Mouse (Mus musculus) intestine, embryonic 16.5 days (tissue): Measurements from ENCODE around the gene Cmtm2b. TPM values are rescaled to one million over a fixed set of nuclear protein-coding genes. Genes with fewer than 3 reads are reported as not detected.

Experiments used
- ATAC-seq: fragments of 200-750 bp; cut with Nextera tagmentation; 2 replicates; pipeline ENCODE4 v1.8.0; 2017; ENCODE audit warnings: moderate TSS enrichment, moderate library complexity
- H3K27ac ChIP-seq: fragments of 300-500 bp; sonication (generic); 2 replicates; pipeline ENCODE4 v1.5.1; 2014; ENCODE audit warnings: mild to moderate bottlenecking, low read length
- H3K27me3 ChIP-seq: fragments of 300-500 bp; sonication (generic); replicated peaks from 2 replicates; pipeline ENCODE4 v1.6.1; 2014; ENCODE audit warnings: low read length, control low read depth, mixed read lengths; ENCODE audit not compliant: control insufficient read depth, insufficient read depth
- H3K36me3 ChIP-seq: fragments of 300-500 bp; sonication (generic); 2 replicates; pipeline ENCODE4 v1.6.1; 2014; ENCODE audit warnings: low read length, control low read depth; ENCODE audit not compliant: control insufficient read depth, insufficient read depth
- H3K4me1 ChIP-seq: fragments of 300-500 bp; sonication (generic); 2 replicates; pipeline ENCODE4 v1.6.1; 2014; ENCODE audit warnings: low read length, control low read depth, mixed read lengths; ENCODE audit not compliant: control insufficient read depth, insufficient read depth
- H3K4me2 ChIP-seq: fragments of 300-500 bp; sonication (generic); 2 replicates; pipeline ENCODE4 v1.6.1; 2014; ENCODE audit warnings: low read depth, low read length, control low read depth
- H3K4me3 ChIP-seq: fragments of 300-500 bp; sonication (generic); 2 replicates; pipeline ENCODE4 v1.5.1; 2014; ENCODE audit warnings: mild to moderate bottlenecking, low read length
- H3K9ac ChIP-seq: fragments of 300-500 bp; sonication (generic); 2 replicates; pipeline ENCODE4 v1.6.1; 2014; ENCODE audit warnings: low read depth, low read length
- H3K9me3 ChIP-seq: fragments of 300-500 bp; sonication (generic); 2 replicates; pipeline ENCODE4 v1.6.1; 2016; ENCODE audit warnings: low read length, control low read depth; ENCODE audit not compliant: control insufficient read depth
- whole genome bisulfite sequencing: fragments of 180-500 bp; shearing (Covaris S2); extraction: QIAGEN DNeasy Blood & Tissue Kit; methylation state at CpG from one replicate; pipeline ENCODE4 v1.1.7; 2014; 5-methylcytosine and 5-hydroxymethylcytosine counted together
- polyA plus RNA-seq: library from polyadenylated mRNA; unstranded; fragments of >200 nt; fragmentation: Nextera tagmentation; extraction: Ambion mirVana; gene quantifications from 2 replicates; pipeline ENCODE4 v1.2.1, GENCODE M21; 2015

Cmtm2b gene
- polyA plus RNA-seq, 1 experiment from 2014 or later: not detected

DNA sequence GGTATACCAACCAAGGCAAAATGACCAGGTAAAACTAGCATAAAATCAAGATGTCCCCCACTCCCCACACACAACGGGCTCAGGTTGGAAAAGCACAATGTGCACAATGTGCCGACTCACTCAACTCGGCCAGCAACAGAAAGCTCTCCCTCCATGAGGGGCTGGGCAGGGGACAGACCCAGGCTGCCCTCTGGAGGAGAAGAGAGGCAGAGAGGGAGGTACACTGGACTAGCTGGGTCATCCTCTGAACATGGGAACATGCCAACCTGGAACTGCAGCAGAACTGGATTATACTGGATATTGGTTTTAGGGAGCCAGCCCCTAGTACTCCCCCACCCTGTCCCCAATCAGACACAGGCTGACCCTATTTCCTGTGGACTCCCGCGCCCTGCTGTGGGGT is 31.2 kb downstream of the Cmtm2b start:
- H3K4me3 ChIP-seq: no peak overlapping the region
- no peaks in the 10 kb centered on the region for H3K9me3 ChIP-seq
- no peak overlapping the region for H3K27ac ChIP-seq
- WGBS: 68% methylated on average over 5 of the region's 5 CpGs
- H3K4me1 ChIP-seq: no peaks in the 10 kb centered on the region
- no peak overlapping the region for H3K4me2 ChIP-seq
- no peaks in the 10 kb centered on the region for H3K27me3 ChIP-seq
- no peaks in the 10 kb centered on the region; the same call in 1 of the 2 replicates for H3K36me3 ChIP-seq
- ATAC-seq: no peak
- no peak overlapping the region for H3K9ac ChIP-seq

DNA sequence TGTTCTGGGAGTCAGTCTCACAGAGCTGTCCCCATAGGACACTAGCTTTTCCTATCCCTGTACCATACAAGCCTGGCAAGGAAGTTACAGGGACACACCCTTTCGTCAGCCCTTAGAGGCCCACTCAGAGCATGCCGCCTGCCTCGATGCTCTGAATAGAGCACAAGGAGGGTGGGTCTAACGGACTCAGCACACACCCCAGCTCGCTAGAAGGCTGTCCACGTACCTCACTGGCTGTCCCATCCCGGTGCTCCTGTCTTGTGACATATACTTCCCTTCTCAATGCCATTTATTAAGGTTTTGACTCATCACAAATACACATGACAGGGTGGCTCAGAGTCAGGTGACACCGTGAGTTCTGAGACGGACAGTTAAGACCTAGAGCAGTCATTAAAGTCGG is 32.5 kb downstream of the Cmtm2b start:
- no peak overlapping the region for H3K9ac ChIP-seq
- H3K27ac ChIP-seq: no peak overlapping the region
- no peaks in the 10 kb centered on the region for H3K4me1 ChIP-seq
- no peak overlapping the region for H3K4me3 ChIP-seq
- H3K9me3 ChIP-seq: no peaks in the 10 kb centered on the region
- peak; percentile 63 for ATAC-seq
- H3K4me2 ChIP-seq: no peak overlapping the region
- 83% methylated on average over 10 of the region's 10 CpGs for WGBS
- no peaks in the 10 kb centered on the region; the same call in 1 of the 2 replicates for H3K36me3 ChIP-seq
- H3K27me3 ChIP-seq: no peaks in the 10 kb centered on the region

DNA sequence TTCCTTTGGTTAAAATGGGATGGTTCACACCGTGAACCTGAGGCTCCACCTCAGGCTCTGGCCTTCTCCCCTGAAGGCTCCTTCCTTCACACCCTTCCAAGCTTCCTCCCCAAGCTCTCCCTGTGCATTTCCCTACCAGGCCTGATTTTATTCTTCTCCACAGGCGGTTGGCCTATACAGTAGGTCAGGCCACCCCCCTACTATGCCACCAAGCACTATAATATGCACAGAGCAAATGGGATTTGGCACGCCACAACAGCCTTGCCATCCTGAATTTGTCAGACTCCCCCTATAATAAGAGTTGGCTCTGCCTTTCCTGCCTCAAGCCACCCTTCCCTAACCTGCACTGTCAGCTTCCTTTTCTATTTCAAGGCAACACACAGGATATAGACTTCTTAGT is 36.6 kb downstream of the Cmtm2b start:
- no peaks in the 10 kb centered on the region; the same call in 1 of the 2 replicates for H3K36me3 ChIP-seq
- H3K4me2 ChIP-seq: no peak overlapping the region
- no peak overlapping the region for H3K27ac ChIP-seq
- no peaks in the 10 kb centered on the region for H3K9me3 ChIP-seq
- H3K27me3 ChIP-seq: no peaks in the 10 kb centered on the region
- H3K9ac ChIP-seq: no peak overlapping the region
- ATAC-seq: no peak
- no peak overlapping the region for H3K4me3 ChIP-seq
- H3K4me1 ChIP-seq: peaks cover 8% of the 10 kb centered on the region; the same call in 1 of the 2 replicates
- WGBS: 79% methylated on average over 3 of the region's 3 CpGs

DNA sequence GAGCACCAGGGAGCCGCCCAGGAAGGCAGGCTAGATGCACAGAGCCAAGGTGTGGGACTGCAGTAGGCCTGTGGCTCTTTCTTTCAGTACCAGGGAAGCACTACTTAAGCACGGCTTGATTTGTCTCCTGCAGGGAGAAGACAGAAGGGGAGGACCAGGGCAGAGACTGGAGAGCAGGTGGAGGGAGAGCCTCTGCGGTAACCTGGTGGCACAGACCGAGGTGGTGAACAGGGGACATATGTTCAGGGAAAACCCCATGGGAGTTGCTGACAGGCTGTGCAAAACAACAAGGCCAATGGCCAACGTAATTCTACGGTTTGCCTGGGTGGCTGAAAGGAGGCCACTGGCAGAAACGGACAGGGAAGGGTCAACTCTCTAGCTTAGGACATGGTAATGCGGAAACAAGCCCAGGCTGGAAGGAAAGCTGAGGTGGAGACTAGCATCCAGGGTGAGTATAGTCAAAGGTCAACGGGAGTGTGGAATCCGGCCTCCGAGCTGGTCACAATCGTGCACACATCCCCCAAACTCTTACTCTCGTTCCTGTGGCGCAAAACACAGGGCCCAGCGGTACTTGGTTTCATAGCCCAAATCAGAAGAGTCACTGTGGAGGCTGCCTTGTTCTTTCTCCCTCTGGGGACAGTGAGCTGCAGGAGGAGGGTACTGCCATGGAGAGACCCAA is 37.9 kb downstream of the Cmtm2b start:
- Histone ChIP-seq H3K9me3 (no peaks in the 10 kb centered on the region), H3K36me3 (no peaks in the 10 kb centered on the region; the same call in 1 of the 2 replicates), H3K27me3 (no peaks in the 10 kb centered on the region), H3K4me2 (no peak overlapping the region), H3K27ac (no peak overlapping the region), H3K4me3 (no peak overlapping the region), H3K4me1 (peaks cover 9% of the 10 kb centered on the region), H3K9ac (no peak overlapping the region)
- peak; percentile 32; the same call in 1 of the 2 replicates for ATAC-seq
- 78% methylated on average over 15 of the region's 15 CpGs for WGBS

DNA sequence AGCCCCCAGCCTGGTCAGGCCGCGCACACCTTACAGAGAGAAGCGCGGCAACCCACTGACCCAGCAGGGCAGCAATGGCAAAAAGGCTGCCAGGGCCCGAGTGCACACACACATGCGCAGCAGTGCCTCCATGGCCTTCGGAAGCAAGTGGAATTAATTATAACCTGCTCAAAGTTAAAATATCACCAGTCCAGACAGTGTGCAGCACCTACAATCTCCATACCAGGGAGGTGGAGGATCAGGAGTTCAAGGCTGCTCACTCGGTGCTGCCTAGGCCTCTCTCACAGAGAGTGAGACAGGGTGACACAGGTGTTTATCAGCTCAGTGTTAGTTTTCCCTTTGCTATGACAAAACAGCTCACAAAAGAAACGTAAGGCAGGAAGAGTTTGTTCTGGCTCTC is 43.7 kb downstream of the Cmtm2b start:
- H3K4me2 ChIP-seq: no peak overlapping the region
- no peaks in the 10 kb centered on the region for H3K27me3 ChIP-seq
- H3K27ac ChIP-seq: peak overlapping the region; percentile 55
- ATAC-seq: peak; percentile 86
- no peaks in the 10 kb centered on the region for H3K9me3 ChIP-seq
- 80% methylated on average over 9 of the region's 9 CpGs for WGBS
- H3K4me1 ChIP-seq: peaks cover 33% of the 10 kb centered on the region
- no peaks in the 10 kb centered on the region for H3K36me3 ChIP-seq
- H3K9ac ChIP-seq: no peak overlapping the region
- H3K4me3 ChIP-seq: no peak overlapping the region

DNA sequence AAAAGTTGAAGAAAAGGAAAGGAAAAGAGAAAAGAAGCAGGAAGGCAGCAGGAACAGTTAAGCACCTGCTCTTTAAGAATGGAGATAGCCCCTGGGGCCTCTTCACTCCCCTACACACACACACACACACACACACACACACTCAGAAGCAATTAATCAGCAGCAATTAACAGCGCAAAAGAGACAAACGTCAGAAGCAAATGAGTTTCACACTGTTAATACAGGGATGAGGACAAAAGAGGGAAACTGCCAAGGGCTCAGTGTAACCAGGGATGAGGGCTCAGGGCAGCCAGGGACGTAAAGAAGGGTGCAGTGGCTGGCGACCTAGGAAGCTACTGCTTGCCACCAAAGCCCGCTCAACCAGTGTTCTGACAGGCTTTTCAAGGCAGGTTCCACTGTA is 45.4 kb downstream of the Cmtm2b start:
- Histone ChIP-seq H3K9me3 (no peaks in the 10 kb centered on the region), H3K36me3 (no peaks in the 10 kb centered on the region), H3K4me1 (peaks cover 33% of the 10 kb centered on the region), H3K4me3 (no peak overlapping the region), H3K9ac (no peak overlapping the region), H3K27me3 (no peaks in the 10 kb centered on the region), H3K4me2 (no peak overlapping the region), H3K27ac (no peak overlapping the region)
- 52% methylated on average over 5 of the region's 5 CpGs for WGBS
- ATAC-seq: no peak

DNA sequence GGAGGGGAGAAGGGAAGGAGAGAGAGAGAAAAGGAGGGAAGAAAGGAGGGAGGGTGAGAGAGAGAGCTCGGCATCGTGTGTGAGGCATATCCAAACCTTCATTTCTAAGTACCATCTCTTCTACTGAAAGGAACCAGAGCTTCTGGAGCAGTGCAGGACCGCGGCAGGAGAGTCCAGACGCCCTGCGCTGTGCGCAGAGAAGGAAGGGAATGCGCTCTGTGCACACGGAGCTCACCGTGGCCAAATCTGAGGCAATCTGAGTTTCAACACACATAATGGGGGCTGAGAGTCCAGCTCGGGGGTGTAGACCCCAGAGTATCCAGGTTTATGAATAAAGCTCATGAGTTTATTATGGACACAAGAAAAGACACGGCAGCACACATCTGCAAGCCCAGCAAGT is 47.6 kb downstream of the Cmtm2b start:
- Histone ChIP-seq H3K36me3 (no peaks in the 10 kb centered on the region), H3K4me2 (no peak overlapping the region), H3K9me3 (no peaks in the 10 kb centered on the region), H3K9ac (no peak overlapping the region), H3K27me3 (no peaks in the 10 kb centered on the region), H3K27ac (no peak overlapping the region), H3K4me3 (no peak overlapping the region), H3K4me1 (peaks cover 47% of the 10 kb centered on the region)
- ATAC-seq: no peak
- 72% methylated on average over 12 of the region's 12 CpGs for WGBS

DNA sequence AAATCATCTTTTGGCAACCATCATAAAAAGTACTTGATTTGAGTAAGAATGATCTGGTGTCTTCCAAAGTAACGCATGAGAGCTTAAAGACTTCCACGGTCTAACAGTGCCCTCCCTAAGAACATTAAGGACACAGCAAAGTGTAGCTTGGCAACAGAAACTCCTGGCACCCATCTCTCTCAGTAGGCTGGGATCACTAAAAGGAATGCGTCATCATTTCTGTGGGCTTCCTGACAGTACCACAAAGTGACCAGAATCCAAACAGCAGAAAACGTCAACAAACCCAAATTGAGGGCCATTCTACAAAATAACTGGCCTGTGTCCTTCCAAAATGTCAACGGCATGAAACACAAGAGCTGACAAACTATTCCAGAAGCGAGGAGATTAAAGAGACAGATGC is 48.0 kb downstream of the Cmtm2b start:
- no peak for ATAC-seq

DNA sequence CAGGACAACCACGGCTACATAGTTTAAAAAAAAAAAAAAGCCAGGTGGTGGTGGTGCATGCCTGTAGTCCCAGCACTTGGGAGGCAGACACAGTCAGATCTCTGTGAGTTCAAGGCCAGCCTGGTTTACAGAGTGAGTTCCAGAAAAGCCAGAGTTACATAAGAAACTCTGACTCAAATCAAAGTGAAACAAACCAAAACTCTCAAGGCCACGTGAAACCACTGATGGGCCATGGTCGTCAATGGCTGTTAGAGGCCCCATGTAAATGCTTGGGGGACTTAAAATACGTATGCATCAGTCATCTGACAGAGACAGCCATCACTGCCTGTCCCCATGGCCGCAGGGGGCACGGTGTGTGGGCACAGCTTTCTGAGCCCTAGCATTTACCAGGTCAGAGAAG is 49.1 kb downstream of the Cmtm2b start:
- H3K27ac ChIP-seq: no peak overlapping the region
- no peaks in the 10 kb centered on the region for H3K27me3 ChIP-seq
- peaks cover 49% of the 10 kb centered on the region for H3K4me1 ChIP-seq
- no peaks in the 10 kb centered on the region for H3K36me3 ChIP-seq
- no peak overlapping the region for H3K9ac ChIP-seq
- no peak overlapping the region for H3K4me3 ChIP-seq
- no peaks in the 10 kb centered on the region for H3K9me3 ChIP-seq
- WGBS: 84% methylated on average over 6 of the region's 6 CpGs
- ATAC-seq: no peak
- H3K4me2 ChIP-seq: no peak overlapping the region

More for the DNA sequence above, 48.0 kb downstream of the Cmtm2b start:
- H3K4me1 ChIP-seq: peaks cover 49% of the 10 kb centered on the region
- no peak overlapping the region for H3K27ac ChIP-seq
- WGBS: 62% methylated on average over 6 of the region's 6 CpGs
- H3K9ac ChIP-seq: no peak overlapping the region
- H3K4me2 ChIP-seq: no peak overlapping the region
- H3K9me3 ChIP-seq: no peaks in the 10 kb centered on the region
- H3K4me3 ChIP-seq: no peak overlapping the region
- no peaks in the 10 kb centered on the region for H3K27me3 ChIP-seq
- H3K36me3 ChIP-seq: no peaks in the 10 kb centered on the region

DNA sequence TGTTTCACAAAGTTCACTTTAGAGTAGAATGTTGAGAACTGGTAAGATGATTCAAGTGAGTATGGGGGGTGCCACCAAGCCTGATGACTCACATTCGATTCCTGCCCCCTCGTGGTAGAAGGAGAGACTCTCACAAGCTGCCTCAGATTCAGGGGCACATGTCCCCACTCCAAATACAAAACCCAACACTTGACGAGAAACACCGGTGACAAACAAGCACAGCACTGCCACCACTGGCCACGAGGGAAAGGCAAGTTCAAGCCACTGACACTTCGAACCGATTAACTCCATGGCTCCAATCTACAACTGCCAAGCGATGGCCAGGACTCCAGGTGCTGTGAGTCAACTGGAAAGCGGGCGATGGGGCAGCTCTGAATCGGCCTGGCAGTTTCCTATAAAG is 51.7 kb downstream of the Cmtm2b start:
- H3K4me2 ChIP-seq: peak overlapping the region; percentile 47
- H3K4me1 ChIP-seq: peaks cover 48% of the 10 kb centered on the region
- H3K4me3 ChIP-seq: no peak overlapping the region; the same call in 1 of the 2 replicates
- no peaks in the 10 kb centered on the region for H3K27me3 ChIP-seq
- H3K9ac ChIP-seq: no peak overlapping the region
- ATAC-seq: peak; percentile 16
- no peaks in the 10 kb centered on the region for H3K36me3 ChIP-seq
- no peaks in the 10 kb centered on the region for H3K9me3 ChIP-seq
- 68% methylated on average over 11 of the region's 11 CpGs for WGBS
- H3K27ac ChIP-seq: peak overlapping the region; percentile 95
